Mouse (Mus musculus) megakaryocyte progenitor cell, adult 5-6 weeks (primary cell): ENCODE data around the gene Drd3. TPM values are rescaled to one million over a fixed set of nuclear protein-coding genes. Genes with fewer than 3 reads are reported as not detected.

Experiments
- total RNA-seq, 2 experiments: library from RNA; stranded (forward) in 1 of 2; stranded (reverse) in 1 of 2; fragments of 157-497, 149-512 nt in 1 of 2; fragments of 200-1000 nt in 1 of 2; gene quantifications; 2 replicates each; pipeline versions ENCODE4 v1.2.3 to v1.2.4; 2015 to 2017

The Drd3 gene
- total RNA-seq, 2 experiments from 2014 or later, result not detected

Other genes with a start within 250 kb of the Drd3 start
- not detected in 2 replicates for gene Tigit, start 89.9 kb upstream of the Drd3 start, total RNA-seq (2015)
- gene Tigit, start 89.9 kb upstream of the Drd3 start, total RNA-seq (2017), result not detected in 2 replicates
- 5.2 and 25.4 TPM in 2 replicates for gene Ccdc191, start 135.8 kb downstream of the Drd3 start, total RNA-seq (2015)
- 8.9 and 13.4 TPM in 2 replicates for gene Ccdc191, start 135.8 kb downstream of the Drd3 start, total RNA-seq (2017)
- 17.3 and 21.2 TPM in 2 replicates for gene Qtrt2, start 172.8 kb downstream of the Drd3 start, total RNA-seq (2015)
- 44.9 and 46.5 TPM in 2 replicates for gene Qtrt2, start 172.8 kb downstream of the Drd3 start, total RNA-seq (2017)
- 0.59 and 1.4 TPM in 2 replicates for gene Zdhhc23, start 225.8 kb downstream of the Drd3 start, total RNA-seq (2015)
- gene Zdhhc23, start 225.8 kb downstream of the Drd3 start, total RNA-seq (2017), result 0.54 and 0.62 TPM in 2 replicates